Mouse (Mus musculus): Measurements from ENCODE around the gene Kcne1l. TPM values are rescaled to one million over a fixed set of nuclear protein-coding genes. Genes with fewer than 3 reads are reported as not detected.

Kcne1l gene
- polyA plus RNA-seq, 1 experiment: 0.43 TPM

DNA sequence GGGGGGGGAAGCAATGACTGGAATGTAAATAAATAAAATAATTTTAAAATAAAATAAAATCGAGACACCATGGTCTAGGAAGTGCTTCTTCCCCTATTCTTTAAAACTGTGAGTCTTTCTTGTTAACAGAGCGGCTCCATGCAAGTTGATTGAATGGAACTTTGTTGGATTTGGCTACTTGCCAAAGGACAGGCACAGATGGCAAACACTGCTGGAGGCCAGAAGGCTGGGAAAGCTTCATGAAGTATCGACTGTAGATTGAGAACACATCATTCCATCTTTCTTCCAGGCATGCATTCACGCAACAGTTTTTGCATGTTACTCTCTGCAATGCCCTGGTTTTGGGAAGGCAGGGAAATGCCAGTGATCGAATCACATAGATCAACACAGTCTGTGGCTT lies 4.3 kb upstream of the Kcne1l start:
- WGBS: 80% methylated on average over 5 of the region's 5 CpGs
- Histone ChIP-seq H3K27me3 (ENCODE audit: control insufficient read depth, insufficient read depth, low read length) (no peaks in the 10 kb centered on the region), H3K4me1 (ENCODE audit: control insufficient read depth, insufficient read depth, insufficient read length) (no peaks in the 10 kb centered on the region), H3K27ac (ENCODE audit: insufficient read depth, low read length) (no peak overlapping the region), H3K4me3 (ENCODE audit: extremely low read depth, insufficient read depth, insufficient read length) (no peak overlapping the region), H3K36me3 (ENCODE audit: control insufficient read depth, insufficient read depth, low read length) (no peaks in the 10 kb centered on the region)
- TF ChIP-seq POLR2A (IDR thresholded peaks at IDR 0.05; ENCODE audit: low read depth, low read length): no peak
- no peak for TF ChIP-seq CTCF (IDR thresholded peaks at IDR 0.05; ENCODE audit: extremely low read depth, insufficient read depth, insufficient read length, insufficient replicate concordance)
- no peak for DNase-seq (ENCODE audit: low read depth in 1 of 2, low spot score in 2 of 2)

DNA sequence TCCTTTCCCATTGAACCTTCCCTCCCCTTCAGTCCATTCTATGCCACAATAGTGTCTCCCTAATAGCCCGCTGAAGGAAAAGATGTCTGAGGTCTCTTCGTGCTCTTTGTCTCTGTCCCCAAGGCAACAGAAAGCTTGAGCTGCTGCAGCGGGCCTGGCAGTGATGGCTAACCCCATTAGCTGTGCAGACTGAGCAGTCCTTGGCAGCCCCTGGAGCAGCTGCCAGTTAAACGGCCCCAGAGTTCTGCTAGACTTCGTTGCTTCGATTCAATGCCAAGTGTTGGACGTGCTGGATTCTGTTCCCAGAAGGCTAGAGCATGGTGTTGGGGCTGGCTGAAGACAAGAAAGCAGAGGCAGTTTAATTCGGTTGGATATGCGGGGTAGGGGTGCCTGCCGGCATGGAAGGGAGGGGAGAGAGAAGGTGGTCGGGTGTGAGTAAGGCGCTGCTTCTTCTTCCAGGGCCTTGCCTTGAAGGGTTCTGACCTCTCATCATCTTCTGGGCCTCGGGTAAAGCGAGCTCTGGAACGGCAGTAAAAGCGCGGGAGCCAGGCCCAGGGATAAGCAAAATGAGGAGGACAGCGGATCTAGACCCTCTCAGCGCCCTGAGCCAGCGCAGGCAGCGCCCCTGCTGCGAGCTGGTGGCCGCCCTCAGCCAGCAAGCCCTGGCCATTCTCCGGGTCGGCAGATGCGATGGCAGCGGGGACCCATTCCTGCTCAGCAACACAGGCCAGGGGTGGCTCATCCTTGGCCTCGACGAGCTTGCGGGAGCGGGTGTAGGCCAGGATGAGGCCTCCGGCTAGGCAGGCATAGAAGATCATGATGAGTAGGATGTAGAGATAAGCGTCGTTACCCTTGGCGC lies 855 bp downstream of the Kcne1l start:
- TF ChIP-seq CTCF (IDR thresholded peaks at IDR 0.05; ENCODE audit: extremely low read depth, insufficient read depth, insufficient read length, insufficient replicate concordance) (no peak), POLR2A (IDR thresholded peaks at IDR 0.05; ENCODE audit: low read depth, low read length) (no peak)
- Histone ChIP-seq H3K27ac (ENCODE audit: insufficient read depth, low read length) (no peak overlapping the region), H3K36me3 (ENCODE audit: control insufficient read depth, insufficient read depth, low read length) (no peaks in the 10 kb centered on the region), H3K4me3 (ENCODE audit: extremely low read depth, insufficient read depth, insufficient read length) (no peak overlapping the region), H3K27me3 (ENCODE audit: control insufficient read depth, insufficient read depth, low read length) (no peaks in the 10 kb centered on the region; the same call in 1 of the 2 replicates), H3K4me1 (ENCODE audit: control insufficient read depth, insufficient read depth, insufficient read length) (no peaks in the 10 kb centered on the region)
- 57% methylated on average over 35 of the region's 35 CpGs for WGBS
- no peak for DNase-seq (ENCODE audit: low read depth in 1 of 2, low spot score in 2 of 2)

DNA sequence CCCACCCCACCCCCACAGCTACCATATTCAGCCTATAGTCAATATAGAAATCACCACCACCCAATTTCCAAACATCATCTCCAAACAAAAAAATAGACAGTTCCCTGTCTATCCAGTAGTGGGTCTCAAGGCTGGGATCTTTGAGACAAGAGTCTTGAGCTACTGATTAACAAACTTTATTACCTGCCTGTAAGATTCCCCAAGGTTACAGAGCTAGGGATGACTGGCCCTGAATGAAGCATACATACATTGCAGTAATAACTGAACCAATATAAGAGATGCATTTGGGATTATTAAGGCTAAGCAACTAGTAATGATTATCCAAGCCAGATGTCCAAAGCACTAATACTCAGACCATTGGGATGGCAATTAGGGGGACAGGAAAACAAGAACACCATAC lies 1.5 kb downstream of the Kcne1l start:
- no peak for DNase-seq (ENCODE audit: low read depth in 1 of 2, low spot score in 2 of 2)
- no peak for TF ChIP-seq POLR2A (IDR thresholded peaks at IDR 0.05; ENCODE audit: low read depth, low read length)
- TF ChIP-seq CTCF (IDR thresholded peaks at IDR 0.05; ENCODE audit: extremely low read depth, insufficient read depth, insufficient read length, insufficient replicate concordance): no peak
- no peaks in the 10 kb centered on the region for H3K36me3 ChIP-seq (ENCODE audit: control insufficient read depth, insufficient read depth, low read length)
- no peak overlapping the region for H3K27ac ChIP-seq (ENCODE audit: insufficient read depth, low read length)
- no peaks in the 10 kb centered on the region for H3K4me1 ChIP-seq (ENCODE audit: control insufficient read depth, insufficient read depth, insufficient read length)
- no peak overlapping the region for H3K4me3 ChIP-seq (ENCODE audit: extremely low read depth, insufficient read depth, insufficient read length)
- no peaks in the 10 kb centered on the region; the same call in 1 of the 2 replicates for H3K27me3 ChIP-seq (ENCODE audit: control insufficient read depth, insufficient read depth, low read length)

DNA sequence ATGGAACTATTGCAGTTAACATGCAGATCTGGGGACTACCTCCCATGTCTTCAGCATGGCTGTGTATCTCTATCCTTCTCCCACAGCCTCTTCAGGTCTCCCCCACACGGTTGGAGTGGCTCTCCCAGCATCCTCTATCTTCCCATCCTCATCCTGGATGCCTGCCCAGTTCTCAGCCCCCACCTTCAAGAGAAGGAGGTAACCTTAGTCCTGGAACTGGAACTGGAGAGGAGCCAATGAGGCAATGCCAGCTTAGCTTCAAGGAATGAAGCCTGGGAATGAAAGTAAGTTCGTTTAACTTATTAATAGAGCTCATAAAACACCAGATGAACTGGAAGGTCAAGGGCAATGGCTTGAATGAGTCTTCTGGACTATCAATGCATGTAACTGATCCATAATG lies 2.6 kb downstream of the Kcne1l start:
- Histone ChIP-seq H3K27me3 (ENCODE audit: control insufficient read depth, insufficient read depth, low read length) (no peaks in the 10 kb centered on the region; the same call in 1 of the 2 replicates), H3K36me3 (ENCODE audit: control insufficient read depth, insufficient read depth, low read length) (no peaks in the 10 kb centered on the region), H3K4me1 (ENCODE audit: control insufficient read depth, insufficient read depth, insufficient read length) (no peaks in the 10 kb centered on the region), H3K4me3 (ENCODE audit: extremely low read depth, insufficient read depth, insufficient read length) (no peak overlapping the region), H3K27ac (ENCODE audit: insufficient read depth, low read length) (no peak overlapping the region)
- TF ChIP-seq CTCF (IDR thresholded peaks at IDR 0.05; ENCODE audit: extremely low read depth, insufficient read depth, insufficient read length, insufficient replicate concordance): no peak
- TF ChIP-seq POLR2A (IDR thresholded peaks at IDR 0.05; ENCODE audit: low read depth, low read length): no peak
- no peak for DNase-seq (ENCODE audit: low read depth in 1 of 2, low spot score in 2 of 2)
- WGBS: 52% methylated on average over 2 of the region's 2 CpGs

DNA sequence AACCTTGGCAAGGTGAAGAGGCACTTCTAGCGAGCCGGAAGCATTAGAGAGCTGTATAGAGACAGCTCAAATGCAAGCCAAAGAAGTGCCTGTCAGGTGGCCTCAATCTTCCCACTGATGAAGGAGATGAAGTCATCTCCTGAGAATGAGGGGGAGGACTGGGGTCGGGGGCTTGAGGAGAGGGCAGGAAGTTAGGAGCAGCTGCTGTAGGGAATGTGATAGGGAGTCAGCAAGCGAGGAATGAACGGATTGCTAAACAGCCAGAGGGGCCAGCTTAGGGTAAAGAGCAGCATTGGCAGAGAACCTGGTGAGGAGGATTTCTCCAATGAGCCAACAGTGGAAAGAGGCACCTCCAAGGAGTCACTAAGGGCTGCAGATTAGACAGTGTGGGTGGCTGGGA lies 20.2 kb downstream of the Kcne1l start:
- Histone ChIP-seq H3K27ac (ENCODE audit: insufficient read depth, low read length) (no peak overlapping the region), H3K36me3 (ENCODE audit: control insufficient read depth, insufficient read depth, low read length) (no peaks in the 10 kb centered on the region), H3K4me1 (ENCODE audit: control insufficient read depth, insufficient read depth, insufficient read length) (no peaks in the 10 kb centered on the region), H3K4me3 (ENCODE audit: extremely low read depth, insufficient read depth, insufficient read length) (no peak overlapping the region), H3K27me3 (ENCODE audit: control insufficient read depth, insufficient read depth, low read length) (no peaks in the 10 kb centered on the region)
- WGBS: 57% methylated on average over 5 of the region's 5 CpGs
- DNase-seq (ENCODE audit: low read depth in 1 of 2, low spot score in 2 of 2): no peak
- TF ChIP-seq CTCF (IDR thresholded peaks at IDR 0.05; ENCODE audit: extremely low read depth, insufficient read depth, insufficient read length, insufficient replicate concordance): no peak
- no peak for TF ChIP-seq POLR2A (IDR thresholded peaks at IDR 0.05; ENCODE audit: low read depth, low read length)

DNA sequence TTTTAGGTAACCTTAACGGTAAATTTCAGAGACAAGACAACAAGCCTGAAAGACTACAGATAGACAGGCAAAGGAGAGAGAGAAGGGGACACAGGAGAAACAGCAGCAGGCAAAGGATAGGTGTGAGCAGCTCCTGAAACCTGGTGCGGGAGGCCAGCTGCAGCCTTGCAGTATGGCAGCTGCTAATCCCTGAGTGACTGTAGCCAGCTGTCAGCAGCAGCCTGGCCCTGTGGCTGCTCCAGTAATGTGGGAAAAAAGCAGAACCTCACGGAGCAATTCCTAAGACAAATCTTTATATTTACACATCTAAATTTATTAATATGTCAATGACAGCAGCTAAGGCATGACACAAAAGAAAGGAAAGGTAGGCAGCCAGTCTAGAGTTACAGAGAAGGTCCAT lies 29.5 kb downstream of the Kcne1l start:
- 67% methylated on average over 3 of the region's 3 CpGs for WGBS
- TF ChIP-seq POLR2A (IDR thresholded peaks at IDR 0.05; ENCODE audit: low read depth, low read length) (no peak), CTCF (IDR thresholded peaks at IDR 0.05; ENCODE audit: extremely low read depth, insufficient read depth, insufficient read length, insufficient replicate concordance) (no peak)
- no peak overlapping the region for H3K27ac ChIP-seq (ENCODE audit: insufficient read depth, low read length)
- H3K27me3 ChIP-seq (ENCODE audit: control insufficient read depth, insufficient read depth, low read length): no peaks in the 10 kb centered on the region
- DNase-seq (ENCODE audit: low read depth in 1 of 2, low spot score in 2 of 2): no peak
- no peak overlapping the region for H3K4me3 ChIP-seq (ENCODE audit: extremely low read depth, insufficient read depth, insufficient read length)
- H3K36me3 ChIP-seq (ENCODE audit: control insufficient read depth, insufficient read depth, low read length): no peaks in the 10 kb centered on the region
- no peaks in the 10 kb centered on the region for H3K4me1 ChIP-seq (ENCODE audit: control insufficient read depth, insufficient read depth, insufficient read length)

DNA sequence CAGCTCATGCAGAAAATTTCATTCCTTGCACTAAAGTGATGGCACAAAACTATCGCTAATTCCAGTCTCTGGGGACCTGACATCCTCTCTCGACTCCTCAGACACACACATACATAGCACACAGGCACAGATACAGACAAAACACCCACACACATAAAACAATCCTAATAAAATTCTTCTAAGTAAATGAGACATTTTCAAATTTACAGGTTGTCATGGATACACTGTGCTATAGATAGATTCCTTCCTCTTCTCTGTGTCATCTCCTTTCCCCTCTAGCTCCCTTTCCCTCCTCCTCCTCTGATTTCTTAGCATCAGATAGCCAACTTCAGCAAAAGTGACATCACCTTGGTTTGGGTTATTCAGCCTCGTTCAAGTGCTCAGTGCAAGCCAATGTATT lies 30.1 kb downstream of the Kcne1l start:
- Histone ChIP-seq H3K27me3 (ENCODE audit: control insufficient read depth, insufficient read depth, low read length) (no peaks in the 10 kb centered on the region), H3K27ac (ENCODE audit: insufficient read depth, low read length) (no peak overlapping the region), H3K4me1 (ENCODE audit: control insufficient read depth, insufficient read depth, insufficient read length) (no peaks in the 10 kb centered on the region), H3K4me3 (ENCODE audit: extremely low read depth, insufficient read depth, insufficient read length) (no peak overlapping the region), H3K36me3 (ENCODE audit: control insufficient read depth, insufficient read depth, low read length) (no peaks in the 10 kb centered on the region)
- no peak for DNase-seq (ENCODE audit: low read depth in 1 of 2, low spot score in 2 of 2)
- no peak for TF ChIP-seq CTCF (IDR thresholded peaks at IDR 0.05; ENCODE audit: extremely low read depth, insufficient read depth, insufficient read length, insufficient replicate concordance)
- no peak for TF ChIP-seq POLR2A (IDR thresholded peaks at IDR 0.05; ENCODE audit: low read depth, low read length)
- WGBS: 62% methylated on average over 3 of the region's 3 CpGs

Other genes starting within 250 kb of the Kcne1l start
- gene Gucy2f, start 109.4 kb downstream of the Kcne1l start, polyA plus RNA-seq (2012; rRNA removed): not detected in 2 replicates
- 0.68 and 0.84 TPM in 2 replicates for gene Nxt2, start 79.5 kb downstream of the Kcne1l start, polyA plus RNA-seq (2012; rRNA removed)
- gene Acsl4, start 84.2 kb upstream of the Kcne1l start, polyA plus RNA-seq (2012; rRNA removed): 2.1 and 2.2 TPM in 2 replicates

Data from spleen, adult 2 months (tissue).